Comparison of ENCODE assay signal across 13 mouse cellular contexts in genomic region chr10:122685836-122686531, GRCm38 (mm10).
"Had no signal": no experiment of that assay in that cellular context is flagged by ENCODE, and none has a peak within 500 bp of the region (broad histone marks: within the 10 kb centered on the region; RNA-seq: fewer than 3 reads in every experiment).

No protein-coding gene starts in this region.

- H3K27me3 ChIP-seq: neural tube, embryonic 15.5 days had no signal

- H3K4me1 ChIP-seq: limb, embryonic 15.5 days; liver, embryonic 12.5 days had no signal

- H3K9me3 ChIP-seq: limb, embryonic 15.5 days; liver, embryonic 12.5 days; neural tube, embryonic 15.5 days had no signal

- H3K9ac ChIP-seq: limb, embryonic 15.5 days; liver, embryonic 12.5 days; lung, embryonic 14.5 days; neural tube, embryonic 15.5 days had no signal

- DNase-seq: kidney, adult 9 months; kidney, postnatal 36 days; lung, embryonic 14.5 days; lung, postnatal 10 days; lung, postnatal 4 days; right cerebral cortex, adult 18-20 months; right cerebral cortex, postnatal 25 days; thymus, postnatal 4 days had no signal

- H3K4me3 ChIP-seq: limb, embryonic 15.5 days; liver, embryonic 12.5 days; myocyte; neural tube, embryonic 15.5 days had no signal

- H3K36me3 ChIP-seq: limb, embryonic 15.5 days; liver, embryonic 12.5 days had no signal

- H3K4me2 ChIP-seq: limb, embryonic 15.5 days; liver, embryonic 12.5 days; lung, embryonic 14.5 days; neural tube, embryonic 15.5 days had no signal

- ATAC-seq: liver, embryonic 12.5 days had no signal

- H3K27ac ChIP-seq: kidney, postnatal 0 days; limb, embryonic 15.5 days; liver, embryonic 12.5 days; neural tube, embryonic 15.5 days had no signal
